Mouse (Mus musculus) hindbrain, postnatal 0 days (tissue): ENCODE measurements around the gene Ndp. TPM values are rescaled to one million over a fixed set of nuclear protein-coding genes. Genes with fewer than 3 reads are reported as not detected.
A peak's percentile ranks its signal among the peaks of the same experiment; 100 is the strongest.

Source experiments
- ATAC-seq: fragments of 200-750 bp; cut with Nextera tagmentation; 2 replicates; pipeline ENCODE4 v1.8.0; 2017; ENCODE audit warnings: mild to moderate bottlenecking, moderate TSS enrichment, moderate library complexity
- DNase-seq: peaks from one replicate; pipeline ENCODE4 v3.0.0-alpha.2; 2015; ENCODE audit warnings: low spot score
- H3K27ac ChIP-seq: fragments of 300-500 bp; sonication (generic); 2 replicates; pipeline ENCODE4 v1.5.1; 2014; ENCODE audit warnings: mild to moderate bottlenecking
- H3K27me3 ChIP-seq: fragments of 300-500 bp; sonication (generic); 2 replicates; pipeline ENCODE4 v1.6.1; 2014; ENCODE audit warnings: low read length, mixed read lengths; ENCODE audit not compliant: insufficient read depth
- H3K36me3 ChIP-seq: fragments of 300-500 bp; sonication (generic); 2 replicates; pipeline ENCODE4 v1.6.1; 2014; ENCODE audit warnings: low read length, mixed read lengths; ENCODE audit not compliant: insufficient read depth
- H3K4me1 ChIP-seq: fragments of 300-500 bp; sonication (generic); 2 replicates; pipeline ENCODE4 v1.6.1; 2014; ENCODE audit warnings: antibody characterized with exemption, low read length, mixed read lengths; ENCODE audit not compliant: insufficient read depth
- H3K4me2 ChIP-seq: fragments of 300-500 bp; sonication (generic); 2 replicates; pipeline ENCODE4 v1.6.1; 2014; ENCODE audit warnings: low read depth, mild to moderate bottlenecking, low read length, moderate library complexity, mixed read lengths
- H3K4me3 ChIP-seq: fragments of 300-500 bp; sonication (generic); 2 replicates; pipeline ENCODE4 v1.5.1; 2014; ENCODE audit warnings: low read length
- H3K9ac ChIP-seq: fragments of 300-500 bp; sonication (generic); replicated peaks from 2 replicates; pipeline ENCODE4 v1.6.1; 2014; ENCODE audit warnings: mild to moderate bottlenecking, low read length, moderate library complexity, mixed read lengths
- H3K9me3 ChIP-seq: fragments of 300-500 bp; sonication (generic); 2 replicates; pipeline ENCODE4 v1.6.1; 2016; ENCODE audit warnings: low read length, mixed read lengths
- CTCF ChIP-seq: IDR thresholded peaks from 2 replicates; pipeline ENCODE4 v1.5.1; 2016; ENCODE audit warnings: antibody characterized with exemption, control low read depth, low read depth
- WGBS: fragments of 180-500 bp; shearing (Covaris S2); extraction: QIAGEN DNeasy Blood & Tissue Kit; methylation state at CpG from one replicate; pipeline ENCODE4 v1.1.7; 2014; 5-methylcytosine and 5-hydroxymethylcytosine counted together
- polyA plus RNA-seq: library from polyadenylated mRNA; unstranded; fragments of >200 nt; fragmentation: Nextera tagmentation; extraction: Ambion mirVana; gene quantifications from 2 replicates; pipeline ENCODE4 v1.2.1, GENCODE M21; 2015
- total RNA-seq: library from RNA; depleted of rRNA; stranded (reverse); fragments of >200 nt; gene quantifications from 2 replicates; pipeline ENCODE4 v1.2.3, GENCODE M21; 2014

The Ndp gene
- total and polyA plus RNA-seq, 2 experiments from 2014 or later = 7.5 to 9.8 TPM

DNA sequence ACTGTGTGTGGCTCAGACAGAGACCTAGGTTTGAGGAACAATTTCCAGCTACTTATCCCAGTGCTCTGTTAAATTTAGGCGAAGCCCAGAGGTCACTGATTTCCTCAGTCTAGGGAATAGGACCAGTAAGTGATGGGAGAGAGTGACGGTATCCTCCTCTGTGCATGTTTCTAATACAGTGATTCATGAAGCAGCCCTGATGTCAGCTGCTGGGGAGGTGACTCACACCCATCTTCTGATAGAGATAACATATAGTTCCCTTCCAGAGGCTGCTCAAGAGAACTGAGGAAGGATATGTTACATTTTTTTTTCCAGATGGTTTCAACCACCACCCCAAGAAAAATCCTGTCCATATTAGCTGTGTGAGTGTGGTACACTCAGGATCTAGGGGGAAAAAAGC, 2.9 kb downstream of the Ndp start:
- Histone ChIP-seq H3K36me3 (no peaks in the 10 kb centered on the region), H3K4me3 (no peak overlapping the region), H3K27ac (no peak overlapping the region), H3K27me3 (no peaks in the 10 kb centered on the region), H3K4me1 (no peaks in the 10 kb centered on the region; the same call in 1 of the 2 replicates), H3K9ac (no peak overlapping the region), H3K9me3 (no peaks in the 10 kb centered on the region), H3K4me2 (no peak overlapping the region)
- 71% methylated on average over 2 of the region's 2 CpGs for WGBS
- no peak for DNase-seq
- no peak for TF ChIP-seq CTCF
- no peak for ATAC-seq

DNA sequence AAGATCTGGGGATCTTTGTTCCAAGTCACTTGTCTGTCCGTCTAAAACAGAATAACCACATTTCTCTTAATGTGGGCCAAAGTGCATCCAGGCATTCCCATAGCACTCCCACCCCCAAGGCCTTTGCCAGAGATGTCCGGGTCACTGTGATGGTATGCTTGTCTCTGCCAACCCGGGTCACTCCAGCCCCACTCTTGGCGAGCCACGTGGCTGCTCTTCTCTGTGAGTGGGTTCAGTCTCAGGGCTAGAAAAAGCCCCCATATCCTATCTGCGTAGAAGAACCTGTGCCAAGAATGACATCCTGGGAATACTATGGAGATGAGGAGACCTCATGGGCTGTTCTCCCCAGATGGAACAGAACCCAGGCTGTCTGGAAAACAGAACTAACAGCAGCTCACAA, 4.0 kb downstream of the Ndp start:
- Histone ChIP-seq H3K4me1 (no peaks in the 10 kb centered on the region; the same call in 1 of the 2 replicates), H3K4me3 (no peak overlapping the region), H3K27ac (peak overlapping the region; percentile 15; the same call in 1 of the 2 replicates), H3K4me2 (no peak overlapping the region), H3K36me3 (no peaks in the 10 kb centered on the region), H3K9ac (no peak overlapping the region), H3K9me3 (no peaks in the 10 kb centered on the region), H3K27me3 (no peaks in the 10 kb centered on the region)
- DNase-seq = no peak
- 57% methylated on average over 6 of the region's 6 CpGs for WGBS
- no peak for TF ChIP-seq CTCF
- 0 out of 2 replicates have a peak, but pooled peaks have one; percentile 55 for ATAC-seq

DNA sequence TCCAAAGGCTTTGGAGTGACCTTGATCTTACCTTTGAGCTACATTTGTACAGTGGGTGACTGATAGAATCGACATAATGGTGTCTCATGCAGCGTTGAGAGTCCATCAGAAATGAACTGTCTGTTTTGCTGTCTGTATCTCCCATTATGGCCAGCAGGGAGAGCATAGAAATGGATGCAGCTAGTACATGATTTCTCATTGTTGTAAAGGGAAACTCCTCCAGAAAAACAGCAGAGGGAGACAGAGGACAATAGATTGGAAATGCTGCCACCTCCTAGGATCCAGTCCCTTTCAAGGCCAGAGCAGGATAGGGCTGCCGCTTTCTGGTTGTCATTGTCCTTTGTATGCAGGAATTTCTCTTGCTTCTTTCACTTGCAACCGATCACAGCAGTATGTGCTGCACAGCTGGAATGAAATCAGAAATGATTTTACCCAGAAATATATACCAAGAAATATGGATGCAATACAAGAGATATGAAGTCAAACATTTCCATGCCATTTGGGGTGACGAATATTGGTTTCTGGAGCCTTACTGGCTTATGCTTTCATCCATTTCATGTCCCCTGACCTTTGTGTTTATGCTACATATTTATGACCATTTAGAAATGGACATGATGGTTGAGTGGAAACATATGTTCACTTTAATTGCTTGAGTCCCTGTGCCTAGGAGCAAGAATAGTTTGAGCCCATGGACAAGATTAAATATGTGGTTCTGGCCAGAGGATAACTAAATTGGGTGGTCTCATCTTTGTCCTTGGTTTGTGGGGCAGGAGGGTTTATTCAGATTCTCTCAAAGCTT, 17.0 kb downstream of the Ndp start:
- DNase-seq (peak; percentile 84), ATAC-seq (peak; percentile 97)
- H3K4me1 ChIP-seq = no peaks in the 10 kb centered on the region
- H3K9ac ChIP-seq = no peak overlapping the region
- no peak overlapping the region for H3K4me2 ChIP-seq
- no peaks in the 10 kb centered on the region for H3K27me3 ChIP-seq
- no peak overlapping the region for H3K27ac ChIP-seq
- H3K4me3 ChIP-seq = no peak overlapping the region
- H3K36me3 ChIP-seq = no peaks in the 10 kb centered on the region
- whole genome bisulfite sequencing = 38% methylated on average over 5 of the region's 5 CpGs
- peak; percentile 89 for TF ChIP-seq CTCF
- H3K9me3 ChIP-seq = no peaks in the 10 kb centered on the region

- peak; percentile 23 for DNase-seq
- Histone ChIP-seq H3K9me3 (no peaks in the 10 kb centered on the region), H3K27me3 (no peaks in the 10 kb centered on the region), H3K4me2 (no peak overlapping the region), H3K9ac (no peak overlapping the region), H3K4me3 (no peak overlapping the region), H3K4me1 (no peaks in the 10 kb centered on the region), H3K36me3 (no peaks in the 10 kb centered on the region), H3K27ac (no peak overlapping the region)
- no peak for ATAC-seq
- TF ChIP-seq CTCF = no peak
These were observed 43.8 kb downstream of the Ndp start for GRCm38 (mm10) chrX:16867640-16868314.

DNA sequence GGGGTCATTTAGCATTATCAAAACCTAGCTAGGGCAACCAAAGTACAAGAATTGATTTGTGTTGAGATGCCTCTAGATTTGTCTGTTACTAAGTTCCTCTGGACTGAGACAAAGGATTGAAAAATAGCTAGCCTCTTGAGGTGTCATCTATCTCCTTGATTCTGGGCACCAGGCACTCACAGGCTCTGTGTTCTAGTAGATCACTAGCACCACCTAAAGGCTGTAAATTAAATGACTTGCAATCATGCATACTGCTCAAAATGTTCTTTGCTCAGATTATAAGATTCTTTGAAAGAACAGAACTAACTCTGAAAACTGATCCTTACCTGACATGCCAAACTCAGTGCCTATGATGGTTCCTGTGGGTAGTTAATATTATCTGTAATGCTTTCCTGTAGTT, 51.3 kb downstream of the Ndp start:
- no peak overlapping the region for H3K4me3 ChIP-seq
- H3K27me3 ChIP-seq = no peaks in the 10 kb centered on the region
- H3K9me3 ChIP-seq = no peaks in the 10 kb centered on the region
- no peaks in the 10 kb centered on the region for H3K36me3 ChIP-seq
- H3K9ac ChIP-seq = no peak overlapping the region
- TF ChIP-seq CTCF = peak; percentile 36
- H3K4me1 ChIP-seq = no peaks in the 10 kb centered on the region
- ATAC-seq = no peak
- no peak overlapping the region for H3K4me2 ChIP-seq
- DNase-seq = peak; percentile 2
- no peak overlapping the region for H3K27ac ChIP-seq

DNA sequence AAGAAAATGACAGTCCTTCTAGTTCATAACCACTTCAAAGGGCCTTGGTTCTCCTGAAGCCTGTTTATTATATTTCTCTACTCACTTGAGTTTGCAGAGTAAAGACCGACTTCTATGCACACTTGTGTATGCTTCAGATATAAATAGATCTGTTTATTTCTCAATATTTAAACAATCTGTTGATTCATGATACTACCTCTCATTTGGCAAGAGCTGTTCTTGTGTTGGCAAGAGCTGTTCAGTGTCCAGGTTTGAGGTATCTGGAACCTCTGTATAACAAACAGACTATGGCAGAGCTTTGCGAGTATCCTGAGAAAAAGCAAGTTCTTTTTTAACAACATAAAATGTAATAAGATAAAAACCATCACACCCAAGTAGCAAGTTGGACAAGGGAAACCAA, 65.5 kb downstream of the Ndp start:
- DNase-seq (no peak), ATAC-seq (no peak)
- H3K36me3 ChIP-seq = no peaks in the 10 kb centered on the region
- H3K27ac ChIP-seq = no peak overlapping the region
- no peaks in the 10 kb centered on the region for H3K27me3 ChIP-seq
- WGBS = 93% methylated on average over 2 of the region's 2 CpGs
- H3K4me1 ChIP-seq = no peaks in the 10 kb centered on the region
- H3K4me3 ChIP-seq = no peak overlapping the region
- H3K9ac ChIP-seq = no peak overlapping the region
- no peaks in the 10 kb centered on the region for H3K9me3 ChIP-seq
- TF ChIP-seq CTCF = no peak
- H3K4me2 ChIP-seq = no peak overlapping the region

- no peak overlapping the region for H3K4me2 ChIP-seq
These were observed 70.1 kb downstream of the Ndp start for GRCm38 (mm10) chrX:16841443-16841842.

More at GRCm38 (mm10) chrX:16841443-16841842, 70.1 kb downstream of the Ndp start:
- Histone ChIP-seq H3K4me1 (no peaks in the 10 kb centered on the region), H3K27ac (no peak overlapping the region), H3K9me3 (no peaks in the 10 kb centered on the region), H3K4me3 (no peak overlapping the region), H3K27me3 (no peaks in the 10 kb centered on the region), H3K9ac (no peak overlapping the region), H3K36me3 (no peaks in the 10 kb centered on the region)
- DNase-seq = no peak
- TF ChIP-seq CTCF = no peak
- WGBS = 81% methylated on average over 2 of the region's 2 CpGs
- ATAC-seq = no peak
